Mouse (Mus musculus) spleen, postnatal 4 days (tissue): ENCODE measurements around the gene Epc2.
"Not testable (repeated sequence)": the region's sequence is repeated elsewhere in the genome, so short reads cannot be mapped to it uniquely, and the experiment has no call there.

Source experiments
- DNase-seq, 2 experiments: peaks; one replicate each; pipeline ENCODE4 v3.0.0; 2022; ENCODE audit warnings: low spot score in 2 of 2

Gene Epc2

DNA sequence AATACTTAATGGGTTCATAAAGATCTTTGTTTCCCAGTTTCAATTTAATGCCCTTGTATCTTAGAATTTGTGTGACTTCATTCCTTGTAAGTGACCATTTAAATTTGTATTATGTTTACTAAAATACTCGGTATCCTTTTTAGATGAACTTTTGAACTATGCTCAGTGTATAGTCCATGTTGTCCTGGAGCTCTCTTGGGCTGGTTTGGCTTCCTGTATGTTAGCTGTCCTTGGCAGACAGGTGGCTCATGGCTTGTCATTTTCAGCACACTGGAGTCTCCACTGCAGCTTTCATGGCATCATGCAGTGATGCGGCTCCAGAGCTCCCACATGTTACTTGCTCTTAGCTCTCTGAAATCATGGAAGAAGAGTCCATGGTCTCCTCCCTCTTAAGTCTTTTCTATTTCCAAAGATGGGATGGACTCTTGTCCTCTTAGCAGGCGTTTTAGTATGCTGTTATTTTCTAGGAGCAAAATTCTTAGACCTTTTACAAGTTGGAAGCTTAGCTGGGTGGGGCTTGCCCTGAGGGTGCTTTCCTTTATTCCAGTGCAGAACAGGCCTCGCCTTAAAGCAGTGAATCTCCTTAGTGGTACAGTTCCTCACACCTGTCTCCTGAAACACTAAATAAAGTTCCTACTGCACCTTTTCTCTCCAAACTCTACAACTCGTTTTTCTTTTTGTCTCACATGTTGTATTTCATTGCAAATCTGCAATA lies 20.5 kb downstream of the Epc2 start:
- DNase-seq, result no peak

DNA sequence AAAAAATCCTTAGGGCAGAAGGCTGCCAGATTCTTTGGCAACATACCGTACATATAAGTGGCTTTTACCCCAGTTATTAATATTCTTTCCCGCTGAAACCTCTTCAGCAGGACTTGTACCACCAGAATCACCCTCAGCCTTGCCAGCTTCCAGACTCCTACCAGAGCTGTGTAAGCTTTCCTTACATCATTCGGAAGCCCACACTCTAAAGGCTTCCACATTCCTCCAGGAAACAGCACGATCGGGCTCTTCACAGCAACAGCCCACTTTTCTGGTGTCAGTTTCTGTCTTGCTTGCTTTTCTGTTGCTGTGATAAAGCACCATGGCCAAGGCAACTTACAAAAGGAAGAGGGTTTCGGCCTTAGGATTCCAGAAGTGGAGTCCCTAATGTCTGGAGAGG lies 21.2 kb downstream of the Epc2 start:
- no peak for DNase-seq

DNA sequence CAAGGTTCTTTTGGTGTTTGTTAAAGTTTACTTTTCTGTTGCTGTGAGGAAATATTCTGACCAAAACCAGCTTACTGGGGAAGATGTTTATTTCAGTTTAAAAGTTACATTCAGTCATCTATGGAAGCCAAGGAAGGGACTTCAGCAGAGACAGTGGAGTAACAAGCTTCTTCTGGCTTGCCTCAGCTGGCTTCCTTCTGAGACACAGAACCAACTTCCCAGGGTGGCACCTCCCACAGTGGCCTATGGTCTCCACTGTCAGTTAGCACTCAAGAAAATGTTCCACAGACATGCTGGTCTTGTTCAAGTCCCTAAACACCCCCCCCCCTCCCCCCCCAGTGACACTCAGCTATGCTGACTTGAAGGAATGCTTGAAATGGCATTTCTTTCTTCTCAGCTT lies 30.9 kb downstream of the Epc2 start:
- no peak for DNase-seq

DNA sequence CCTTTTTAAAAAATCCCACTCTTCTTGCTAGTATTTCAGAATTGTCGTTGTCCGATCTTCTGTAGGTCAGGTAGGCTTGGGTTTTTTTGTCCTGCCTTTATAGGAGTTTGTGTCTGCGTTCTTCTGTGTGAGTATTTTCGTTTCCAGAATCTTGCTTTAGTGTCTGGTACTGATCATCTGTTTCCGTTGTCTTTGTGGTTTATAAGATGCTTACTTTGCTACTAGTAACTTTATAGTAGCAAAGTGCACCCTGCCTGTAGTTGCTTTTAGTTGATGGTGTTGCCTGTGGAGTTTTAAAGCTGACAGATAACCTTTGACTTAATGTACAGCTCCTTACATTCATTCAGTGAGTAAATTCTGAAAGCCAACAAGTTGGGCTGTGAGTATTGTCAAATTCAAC lies 32.1 kb downstream of the Epc2 start:
- no peak for DNase-seq

DNA sequence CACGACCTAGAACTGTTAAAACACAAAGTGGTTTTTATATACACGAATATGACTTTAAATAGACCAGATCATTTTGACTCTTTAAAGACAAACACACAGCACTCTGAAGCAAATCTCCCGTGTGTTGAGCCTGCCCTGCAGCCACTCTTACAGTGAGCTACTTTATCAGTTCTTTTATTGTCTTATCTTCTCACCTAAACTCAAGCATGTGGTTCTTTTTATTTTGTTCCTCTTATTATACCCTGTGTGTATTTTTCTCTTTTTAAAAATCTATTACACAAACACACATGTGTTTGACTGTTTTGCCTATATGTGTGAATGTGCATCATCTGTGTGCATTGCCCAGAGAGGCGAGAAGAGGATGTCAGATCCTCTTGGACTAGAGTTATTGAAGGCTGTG lies 50.1 kb downstream of the Epc2 start:
- no peak for DNase-seq

DNA sequence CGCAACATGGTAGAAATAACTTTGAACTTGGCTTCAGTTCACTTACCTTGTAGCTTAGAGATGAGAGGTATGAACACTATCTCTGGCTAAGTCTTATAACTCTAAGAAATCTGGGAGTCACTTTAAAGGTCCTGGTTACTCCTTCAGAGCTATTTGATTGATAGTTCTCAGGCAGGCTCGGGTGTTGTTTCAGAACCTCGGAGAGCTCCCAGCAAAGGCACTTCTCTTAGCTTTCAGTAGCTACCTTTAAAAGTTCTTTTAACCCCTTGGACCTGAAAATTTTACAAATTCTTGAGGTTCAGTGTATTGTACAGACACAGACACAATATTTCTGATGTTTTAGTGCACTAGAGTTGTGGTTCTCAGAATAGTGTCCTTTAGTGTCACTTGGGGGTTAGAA lies 52.3 kb downstream of the Epc2 start:
- no peak for DNase-seq

DNA sequence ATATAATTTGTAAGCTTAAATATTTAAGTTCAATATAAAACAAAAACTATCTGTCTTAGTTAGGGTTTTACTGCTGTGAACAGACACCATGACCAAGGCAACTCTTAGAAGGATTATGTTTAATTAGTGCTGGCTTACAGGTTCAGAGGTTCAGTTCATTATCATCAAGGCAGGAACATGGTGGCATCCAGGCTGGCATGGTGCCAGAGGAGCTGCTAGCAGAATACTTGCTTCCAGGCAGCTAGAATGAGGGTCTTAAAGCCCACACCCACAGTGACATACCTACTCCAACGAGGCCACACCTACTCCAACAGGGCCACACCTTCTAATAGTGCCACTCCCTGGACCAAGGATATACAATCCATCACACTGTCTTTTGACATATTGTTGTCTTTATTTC lies 53.9 kb downstream of the Epc2 start:
- DNase-seq, result not testable (repeated sequence)

DNA sequence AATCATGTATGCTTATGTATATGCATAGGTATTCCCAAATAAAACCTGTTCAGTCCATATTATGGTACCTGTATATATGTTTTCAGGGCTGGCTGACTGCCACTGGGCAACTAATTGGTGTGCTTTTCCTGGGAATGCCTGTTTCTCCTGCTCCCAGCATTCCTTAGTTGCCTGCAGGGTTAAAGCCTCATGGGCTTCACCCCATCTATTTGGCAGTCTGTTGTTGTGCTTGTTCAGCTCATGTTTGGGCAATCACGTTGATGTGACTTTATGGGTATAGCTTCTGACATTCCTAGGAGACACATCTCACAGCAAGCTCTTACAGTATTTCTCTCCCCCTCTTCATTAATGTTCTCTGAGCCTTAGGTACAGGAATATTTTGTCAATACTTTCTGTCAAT lies 59.5 kb downstream of the Epc2 start:
- no peak for DNase-seq

DNA sequence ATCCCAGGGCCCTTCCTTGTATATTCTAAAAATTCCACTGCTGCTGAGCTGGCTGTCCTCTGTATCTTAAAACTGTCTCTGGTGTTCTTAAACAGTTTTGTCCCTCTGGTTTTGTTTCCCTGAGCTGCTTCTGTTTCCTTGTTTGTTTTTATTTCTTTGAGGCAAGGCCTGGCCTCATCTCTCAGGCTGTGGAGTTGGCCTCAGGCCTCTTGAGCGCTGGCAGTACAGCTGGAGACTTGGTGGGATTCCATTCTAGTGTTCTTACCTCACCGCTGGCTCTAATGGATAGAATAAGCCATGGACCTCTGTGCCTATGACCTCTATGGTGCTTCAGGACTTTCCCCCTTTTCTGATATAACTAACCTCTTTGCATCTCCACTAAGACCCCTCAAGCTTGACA lies 64.7 kb downstream of the Epc2 start:
- no peak for DNase-seq

DNA sequence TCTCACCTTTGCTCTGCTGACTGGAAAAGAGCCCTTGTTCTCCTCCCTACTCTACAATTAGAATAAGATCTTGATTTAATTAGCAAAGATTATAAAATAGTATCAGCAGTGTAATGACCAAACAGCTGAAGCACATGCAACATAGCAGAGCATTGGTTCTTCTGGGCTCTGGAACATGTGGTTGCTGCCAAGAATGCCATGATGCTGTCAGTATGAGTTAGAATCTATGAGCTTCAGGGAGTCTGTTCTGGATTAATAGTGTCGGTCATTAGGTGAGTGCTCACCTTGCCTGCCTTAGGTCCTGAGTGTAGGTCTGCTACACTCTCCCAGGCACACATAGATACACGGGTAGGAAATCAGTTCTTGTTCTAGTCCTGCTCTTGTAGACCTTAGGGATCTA lies 69.1 kb downstream of the Epc2 start:
- no peak for DNase-seq

DNA sequence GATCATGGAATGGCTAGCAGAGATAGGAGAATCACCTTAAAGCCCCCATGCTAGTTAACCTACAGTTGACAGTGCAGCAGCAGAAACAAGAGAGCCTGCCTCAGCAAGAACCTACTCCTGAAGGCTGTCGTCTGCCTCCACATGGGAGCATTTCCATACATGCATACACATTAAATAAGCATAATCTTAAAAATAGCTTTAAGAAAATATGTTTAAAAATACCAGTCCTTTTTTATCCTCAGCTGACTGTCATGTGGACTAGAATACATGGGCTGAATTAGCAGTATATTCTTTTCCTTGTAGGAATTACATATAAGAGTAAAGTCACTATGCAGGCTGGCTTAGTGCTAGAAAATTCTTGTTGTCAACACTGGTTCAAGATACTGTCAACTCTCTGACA lies 69.7 kb downstream of the Epc2 start:
- DNase-seq, result no peak

DNA sequence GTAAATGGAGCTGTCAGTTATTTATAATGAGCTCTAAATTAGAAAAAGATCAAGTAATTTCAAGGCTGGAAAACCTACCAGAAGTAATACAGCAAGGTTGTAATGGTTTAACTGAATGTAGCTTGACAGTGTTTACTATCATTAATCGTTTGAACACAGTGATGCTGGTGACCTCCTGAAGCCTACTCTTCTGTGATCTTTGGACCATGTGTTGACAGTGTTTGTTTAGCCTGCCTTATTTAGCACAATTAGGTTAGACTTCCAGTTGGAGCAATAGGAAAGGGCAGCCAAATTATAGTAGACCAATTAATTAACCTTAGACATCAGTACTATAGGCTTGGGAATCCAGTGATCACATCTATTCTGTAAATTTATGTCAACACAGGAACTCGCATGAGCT lies 70.3 kb downstream of the Epc2 start:
- DNase-seq, result no peak

DNA sequence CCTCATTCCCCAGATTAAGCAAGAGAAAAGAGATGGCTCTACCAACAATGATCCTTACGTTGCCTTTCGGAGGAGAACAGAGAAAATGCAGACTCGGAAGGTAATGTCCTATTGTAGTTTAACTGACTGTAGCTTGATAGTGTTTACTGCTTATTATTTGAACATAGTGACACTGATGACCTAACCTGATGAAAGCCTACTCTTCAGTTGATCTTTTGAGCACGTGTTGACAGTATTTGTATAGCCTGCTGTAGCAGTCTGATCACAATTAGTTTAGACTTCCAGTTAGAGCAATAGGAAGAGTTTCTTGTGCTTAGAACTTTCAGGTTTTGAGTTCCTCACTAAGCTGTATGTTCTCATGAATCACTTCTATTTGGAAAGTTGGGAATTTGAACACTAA lies 71.3 kb downstream of the Epc2 start:
- DNase-seq, result no peak

DNA sequence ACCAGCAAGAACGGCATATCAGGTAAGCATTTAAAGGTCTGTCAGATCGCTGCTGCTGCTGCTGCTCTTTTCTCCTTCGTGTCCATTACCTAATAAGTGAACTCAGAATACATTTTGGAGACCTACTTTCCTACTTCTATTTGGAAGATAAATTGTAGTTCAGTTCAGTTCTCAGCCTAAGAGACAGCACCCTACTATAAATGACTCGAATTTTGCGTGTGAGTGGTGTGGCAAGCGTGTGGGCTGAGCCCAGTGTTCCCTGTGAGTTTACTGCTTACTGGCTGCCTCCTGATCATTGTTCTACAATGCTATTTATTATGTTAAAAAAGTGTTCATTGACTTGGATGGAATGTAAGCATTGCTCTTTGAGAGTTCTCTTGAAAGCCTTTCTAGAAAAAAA lies 85.9 kb downstream of the Epc2 start:
- no peak for DNase-seq

DNA sequence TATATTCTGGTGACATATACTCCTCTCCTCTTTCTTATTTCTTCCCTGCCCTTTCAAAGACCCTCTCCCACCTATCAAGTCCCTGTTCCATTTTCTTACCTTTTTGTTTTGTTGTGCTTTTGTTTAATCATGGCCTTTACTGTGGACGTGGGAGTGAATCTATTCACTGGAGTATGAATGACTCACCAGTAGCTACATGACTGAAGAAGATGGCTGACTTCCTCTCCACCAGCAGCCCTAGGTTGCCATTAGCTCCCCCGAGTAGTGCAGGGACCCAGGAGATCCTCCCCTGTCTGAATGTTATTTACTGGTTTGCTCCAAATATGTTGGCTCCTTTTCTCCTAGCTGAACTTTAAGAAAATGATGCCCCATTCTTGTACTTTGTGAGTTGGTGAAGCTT lies 86.8 kb downstream of the Epc2 start:
- no peak for DNase-seq

DNA sequence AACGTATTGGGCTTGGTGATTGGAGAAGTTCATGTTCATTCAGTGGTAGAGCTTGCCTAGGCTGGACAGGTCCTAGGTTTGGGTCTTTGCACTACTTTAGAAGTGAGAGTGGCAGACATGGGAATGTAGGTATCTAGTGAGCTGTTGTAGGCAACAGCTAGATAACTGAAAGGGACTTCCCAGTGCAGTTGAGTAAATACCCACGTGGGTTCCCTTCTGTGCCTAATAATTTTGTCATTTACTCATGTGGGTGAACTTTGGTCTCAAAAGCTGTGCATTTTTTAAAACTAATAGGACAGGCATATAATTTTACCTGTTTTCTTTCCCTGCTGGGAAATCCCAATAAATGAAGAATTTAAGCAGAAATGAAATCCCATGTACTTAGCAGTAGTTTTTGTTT lies 88.5 kb downstream of the Epc2 start:
- no peak for DNase-seq

DNA sequence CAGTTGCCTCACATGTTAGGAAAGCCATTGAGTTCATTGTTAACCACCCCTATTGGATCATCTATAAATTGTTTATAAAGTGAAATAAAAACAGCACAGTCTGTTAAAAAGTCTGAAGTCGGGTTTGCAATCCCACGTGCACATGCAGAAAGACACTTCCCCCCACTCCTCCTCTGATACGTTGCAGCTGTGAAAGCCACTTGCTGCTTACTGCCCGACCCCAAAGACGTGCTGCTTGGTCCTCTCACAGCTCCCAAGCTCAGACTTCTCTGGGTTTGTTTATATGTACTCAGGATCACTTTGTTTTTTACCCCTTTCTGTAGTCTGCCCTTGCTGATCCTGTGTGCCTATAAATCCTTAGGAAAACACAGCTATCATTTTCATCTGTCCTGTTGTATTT lies 96.5 kb downstream of the Epc2 start:
- no peak for DNase-seq

DNA sequence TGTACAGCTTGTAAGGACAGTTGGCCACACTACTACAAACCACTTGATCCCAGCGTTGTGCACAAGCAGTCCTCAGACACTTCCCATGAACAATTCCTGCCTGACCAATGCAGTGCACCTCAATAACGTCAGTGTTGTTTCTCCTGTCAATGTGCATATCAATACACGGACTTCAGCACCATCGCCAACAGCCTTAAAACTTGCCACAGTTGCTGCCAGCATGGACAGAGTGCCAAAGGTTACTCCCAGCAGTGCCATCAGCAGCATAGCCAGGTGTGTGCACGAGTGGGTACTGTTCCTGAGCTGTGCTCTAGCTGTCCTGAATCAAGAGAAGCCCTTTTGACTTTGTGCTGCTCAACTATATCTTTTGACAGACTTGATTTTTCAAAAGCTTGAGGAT lies 97.2 kb downstream of the Epc2 start:
- no peak for DNase-seq

DNA sequence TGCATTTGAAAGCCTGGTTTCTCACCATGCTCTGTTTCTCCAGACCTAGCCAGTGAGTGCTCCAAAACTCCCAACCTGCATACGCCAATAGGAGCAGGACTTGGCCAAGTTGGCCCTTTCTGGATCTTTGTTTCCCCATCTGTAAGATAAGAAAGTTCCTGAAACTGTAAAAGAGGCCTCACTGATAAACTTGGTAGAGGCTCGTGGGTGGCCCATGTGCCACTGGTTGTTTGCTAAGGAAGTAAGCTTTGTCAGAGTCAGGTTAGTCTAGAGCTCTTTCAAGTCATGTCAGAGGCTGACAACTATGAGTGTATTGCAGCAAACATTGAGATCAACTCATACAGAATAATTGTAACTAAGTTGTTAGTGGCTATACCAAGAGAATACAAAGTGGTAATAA lies 101.8 kb downstream of the Epc2 start:
- DNase-seq, result no peak

DNA sequence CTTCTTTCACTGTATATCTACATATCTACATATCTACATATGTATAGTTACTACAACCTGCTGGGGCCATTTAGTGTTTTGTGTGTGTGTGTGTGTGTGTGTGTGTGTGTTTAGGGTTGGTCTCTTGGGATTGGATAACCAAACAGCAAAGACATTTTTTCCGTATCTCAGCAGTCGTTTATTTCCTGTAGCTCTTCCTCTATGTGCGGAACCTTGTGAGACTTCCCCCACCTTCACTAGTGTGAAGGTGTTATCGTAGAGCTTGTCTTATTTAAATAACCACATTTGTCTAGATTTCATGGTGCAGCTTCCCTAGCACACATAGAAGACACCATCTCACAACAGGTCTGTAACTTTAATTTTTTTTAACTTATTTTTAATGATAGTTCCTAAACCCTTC lies 106.1 kb downstream of the Epc2 start:
- DNase-seq, result no peak

DNA sequence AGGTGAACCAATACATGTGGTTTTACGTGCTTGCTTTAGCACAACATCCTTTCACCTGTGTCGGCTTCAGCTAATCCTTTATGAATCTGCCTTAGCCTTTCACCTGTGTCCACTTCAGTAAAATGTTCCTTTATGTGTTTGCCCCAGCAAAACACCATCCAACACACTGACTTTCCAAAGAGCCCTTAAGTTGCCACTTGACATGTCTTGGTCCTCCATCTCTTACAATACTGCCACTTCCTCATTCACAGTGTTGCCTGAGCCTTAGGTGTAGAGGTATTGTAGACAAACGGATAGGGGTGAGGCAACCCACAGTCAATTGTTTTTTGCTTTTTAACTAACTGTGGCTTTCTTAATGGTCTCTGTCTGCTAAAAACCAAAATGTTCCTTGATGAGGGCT lies 107.1 kb downstream of the Epc2 start:
- DNase-seq, result no peak

DNA sequence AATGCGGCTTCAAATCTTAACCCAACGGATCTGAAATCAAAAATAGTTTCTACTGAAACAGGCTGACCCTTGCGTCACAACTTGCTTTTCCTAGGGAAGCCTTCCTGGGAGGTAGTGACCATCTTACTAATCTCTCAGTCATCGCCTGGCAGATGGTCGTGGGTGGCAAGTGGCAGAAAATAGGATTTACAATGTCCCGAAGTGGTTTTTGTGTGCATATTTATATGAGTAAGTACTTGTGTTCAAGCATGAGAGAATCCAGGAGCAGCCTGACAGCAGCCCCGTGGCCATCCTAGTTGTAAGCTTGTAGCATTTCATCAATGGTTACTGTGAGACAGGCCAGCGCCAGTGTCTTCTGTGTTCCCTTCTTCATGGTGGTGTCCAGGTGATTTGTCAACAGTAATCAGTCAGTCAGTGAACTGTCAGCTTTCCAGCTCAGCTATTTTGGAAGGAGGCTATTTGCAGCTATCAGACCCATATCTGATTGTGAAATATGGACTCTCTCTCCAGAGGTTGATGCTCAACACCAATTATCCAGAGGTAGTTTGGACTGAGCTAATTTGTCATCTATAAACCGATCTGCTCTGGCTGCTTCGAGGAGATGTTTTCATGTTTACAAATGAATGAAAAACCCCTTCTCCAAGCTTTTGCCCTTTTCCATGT lies 111.5 kb downstream of the Epc2 start:
- DNase-seq, result no peak

DNA sequence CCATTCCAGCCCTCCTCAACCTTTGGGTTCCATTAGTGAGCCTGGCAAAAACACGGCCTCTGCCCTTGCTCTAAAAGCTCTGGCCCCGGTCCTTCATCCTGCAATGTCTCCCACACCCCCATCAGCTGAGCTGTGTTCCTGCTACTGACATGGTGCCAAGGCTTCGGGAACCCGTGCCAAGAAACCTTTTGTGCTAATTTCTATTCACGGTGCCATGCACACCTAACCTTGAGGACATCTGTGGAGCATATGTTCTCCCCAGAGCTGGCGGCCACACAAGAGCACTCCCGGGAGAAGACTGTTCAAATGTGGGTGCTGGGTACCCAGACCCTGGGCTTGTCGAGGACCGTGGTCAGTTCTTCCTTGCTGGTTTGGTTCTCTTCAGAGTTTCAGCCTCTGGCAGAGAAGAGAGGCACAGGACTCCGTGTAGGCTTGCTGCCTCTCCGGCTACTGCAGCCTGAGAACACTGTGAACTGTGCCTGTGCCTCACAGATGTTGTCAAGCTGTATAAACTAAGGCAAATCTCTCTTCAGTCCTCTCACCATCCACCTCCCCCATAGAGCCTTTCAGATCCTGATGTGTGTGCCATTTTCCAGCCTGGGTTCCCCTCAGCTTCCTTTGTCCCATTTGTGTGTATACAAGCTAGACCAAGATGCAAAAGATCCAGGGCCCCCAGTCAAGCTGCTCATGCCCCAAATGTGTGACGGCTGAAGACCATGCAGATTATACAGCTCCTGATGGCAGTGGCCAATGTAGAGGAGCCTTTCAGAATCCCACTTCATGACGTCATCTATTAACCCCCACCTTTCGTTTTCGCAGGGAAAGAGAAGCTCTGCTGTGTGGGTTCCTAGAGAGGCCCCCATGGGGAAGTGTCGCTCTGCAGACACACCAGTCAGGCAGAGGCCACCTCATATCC lies 118.8 kb downstream of the Epc2 start:
- no peak for DNase-seq
